Mouse (Mus musculus) ovary, adult 2 months (tissue): Measurements from ENCODE around the gene Ankk1. TPM values are rescaled to one million over a fixed set of nuclear protein-coding genes. Genes with fewer than 3 reads are reported as not detected.

Source experiments
- polyA plus RNA-seq: library from polyadenylated mRNA; depleted of rRNA; stranded (reverse); fragments of >200 nt; gene quantifications from 2 replicates; pipeline ENCODE4 v1.2.3, GENCODE M21; 2012; rRNA removed

Gene Ankk1
- 0.30 and 0.43 TPM in 2 replicates for polyA plus RNA-seq

GRCm38 (mm10) chr9:49426921-49427320, at the start of gene Ankk1:
Gene Ankk1, minus strand, starts transcription at chr9:49427021.

Other genes starting within 250 kb of the Ankk1 start
- gene Gm4894, start 176.5 kb downstream of the Ankk1 start, polyA plus RNA-seq = not detected in 2 replicates
- 0.12 TPM in 2 replicates for gene Drd2, start 86.4 kb downstream of the Ankk1 start, polyA plus RNA-seq
- 4.4 and 5.0 TPM in 2 replicates for gene Ttc12, start 59.2 kb upstream of the Ankk1 start, polyA plus RNA-seq